8 mouse cellular contexts compared by ENCODE assay signal in genomic region chr9:57562896-57563372, GRCm38 (mm10). TPM values are rescaled to one million over a fixed set of nuclear protein-coding genes. Genes with fewer than 3 reads are reported as not detected.
DNase-seq lines count a peak whose midpoint lies in the region; ATAC-seq lines count a peak whose summit lies in the region.

No protein-coding gene starts in this region.

- no peak for ATAC-seq in heart, embryonic 12.5 days (ENCODE audit: insufficient number of reproducible peaks, low FRiP score)

- 0 out of 2 replicates have a peak overlapping the region, but pooled peaks have one; percentile 40 for H3K9ac ChIP-seq in heart, embryonic 12.5 days

- no peaks in the 10 kb centered on the region for H3K27me3 ChIP-seq in heart, embryonic 12.5 days (replicated peaks)

- H3K27ac ChIP-seq in heart, embryonic 12.5 days (ENCODE audit: poor library complexity, severe bottlenecking), result 0 out of 2 replicates have a peak overlapping the region, but pooled peaks have one; percentile 14

- H3K36me3 ChIP-seq in heart, embryonic 12.5 days, result peaks cover under 1% of the 10 kb centered on the region

- peaks cover 47% of the 10 kb centered on the region for H3K4me1 ChIP-seq in heart, embryonic 12.5 days (replicated peaks)

- peak; percentile 56 for DNase-seq in adrenal gland, postnatal 14 days
- no peak for DNase-seq in adrenal gland, postnatal 25 days
- peak; percentile 83 for DNase-seq in 3T3-L1 (ENCODE audit: low read depth, low spot score)
- peak; percentile 52 to 74 for DNase-seq in kidney, postnatal 25 days
- peak; percentile 33 for DNase-seq in ovary, postnatal 36 days (ENCODE audit: low spot score)
- no peak for DNase-seq in left cerebral cortex, postnatal 14 days (ENCODE audit: low spot score in 2 of 2)
- no peak for DNase-seq in spleen, postnatal 4 days (ENCODE audit: low spot score in 2 of 2)

- peak overlapping the region; percentile 24 for H3K4me2 ChIP-seq in heart, embryonic 12.5 days

- no peak overlapping the region for H3K4me3 ChIP-seq in heart, embryonic 12.5 days

- WGBS in heart, embryonic 12.5 days, result 47% methylated on average over 4 of the region's 4 CpGs

- H3K9me3 ChIP-seq in heart, embryonic 12.5 days (replicated peaks), result no peaks in the 10 kb centered on the region

- intact Hi-C loops in left cerebral cortex, postnatal 14 days (cut with DNase I), result no loop called here

RNA-seq across cellular contexts. Expression of gene Scamp2, which starts 2.2 kb away (rescaled TPM):
- total RNA-seq in adrenal gland, postnatal 14 days (2021), result 41.8 and 51.8 TPM in 2 replicates
- 54.6 and 67.0 TPM in 2 replicates for total RNA-seq in adrenal gland, postnatal 25 days (2021)
- polyA plus RNA-seq in heart, embryonic 12.5 days (2016; fragmentation: Nextera tagmentation; extraction: Ambion mirVana), result 52.5 and 55.6 TPM in 2 replicates
- total RNA-seq in left cerebral cortex, postnatal 14 days (2021), result 10 to 100 TPM; 25.4 to 29.1 TPM

RNA-seq across cellular contexts. Expression of gene Mpi, which starts 10.4 kb away (rescaled TPM):
- 35.8 and 38.6 TPM in 2 replicates for total RNA-seq in adrenal gland, postnatal 14 days (2021)
- total RNA-seq in adrenal gland, postnatal 25 days (2021), result 37.2 and 46.9 TPM in 2 replicates
- 75.6 and 82.6 TPM in 2 replicates for polyA plus RNA-seq in heart, embryonic 12.5 days (2016; fragmentation: Nextera tagmentation; extraction: Ambion mirVana)
- total RNA-seq in left cerebral cortex, postnatal 14 days (2021), result 10 to 100 TPM; 73.3 to 82.3 TPM

RNA-seq across cellular contexts. Expression of gene Fam219b, which starts 25.6 kb away (rescaled TPM):
- 17.5 and 19.1 TPM in 2 replicates for total RNA-seq in adrenal gland, postnatal 14 days (2021)
- total RNA-seq in adrenal gland, postnatal 25 days (2021), result 25.2 and 29.2 TPM in 2 replicates
- polyA plus RNA-seq in heart, embryonic 12.5 days (2016; fragmentation: Nextera tagmentation; extraction: Ambion mirVana), result 12.8 TPM in 2 replicates
- total RNA-seq in left cerebral cortex, postnatal 14 days (2021), result 10 to 100 TPM; 16.3 to 22.9 TPM

RNA-seq across cellular contexts. Expression of gene Ulk3, which starts 26.3 kb away (rescaled TPM):
- total RNA-seq in adrenal gland, postnatal 14 days (2021), result 12.9 and 17.8 TPM in 2 replicates
- total RNA-seq in adrenal gland, postnatal 25 days (2021), result 18.3 and 27.5 TPM in 2 replicates
- 18.1 and 19.5 TPM in 2 replicates for polyA plus RNA-seq in heart, embryonic 12.5 days (2016; fragmentation: Nextera tagmentation; extraction: Ambion mirVana)
- total RNA-seq in left cerebral cortex, postnatal 14 days (2021), result 10 to 100 TPM; 30.0 to 34.2 TPM

RNA-seq across cellular contexts. Expression of gene Cox5a, which starts 41.9 kb away (rescaled TPM):
- 1,056 and 1,152 TPM in 2 replicates for total RNA-seq in adrenal gland, postnatal 14 days (2021)
- total RNA-seq in adrenal gland, postnatal 25 days (2021), result 410 and 447 TPM in 2 replicates
- 1,377 and 1,385 TPM in 2 replicates for polyA plus RNA-seq in heart, embryonic 12.5 days (2016; fragmentation: Nextera tagmentation; extraction: Ambion mirVana)
- total RNA-seq in left cerebral cortex, postnatal 14 days (2021), result 100 to 1,000 TPM; 481 to 515 TPM

Comparison
In these comparisons a context has a peak if more than half of its experiments do, and no peak if none do; other contexts are left out.
1. DNase-seq: peak in adrenal gland, postnatal 14 days (single experiment), 3T3-L1 (single experiment), kidney, postnatal 25 days (2 of 2) and ovary, postnatal 36 days (single experiment); none in adrenal gland, postnatal 25 days (single experiment), left cerebral cortex, postnatal 14 days (0 of 2) and spleen, postnatal 4 days (0 of 2).